Mouse (Mus musculus) CH12.LX (cell line): ENCODE results near the gene Arhgef3. TPM values are rescaled to one million over a fixed set of nuclear protein-coding genes. Genes with fewer than 3 reads are reported as not detected.

Experiments
- DNase-seq: peaks from one replicate; pipeline ENCODE4 v3.0.0-alpha.2; 2013; ENCODE audit errors: extremely low read depth
- H3K27ac ChIP-seq: 2 replicates; pipeline ENCODE4 v1.5.1; 2012; ENCODE audit warnings: low read depth, mild to moderate bottlenecking, control low read depth, moderate library complexity; ENCODE audit not compliant: insufficient read depth
- H3K27me3 ChIP-seq: replicated peaks from 2 replicates; pipeline ENCODE3; 2012; ENCODE audit warnings: inconsistent platforms
- H3K36me3 ChIP-seq, 2 experiments: replicated peaks in 1 of 2; 2 replicates each; pipeline versions ENCODE3 to v1.6.1; 2012; ENCODE audit warnings: inconsistent platforms in 1 of 2, low read length in 1 of 2, mild to moderate bottlenecking in 1 of 2, mixed read lengths in 1 of 2, moderate library complexity in 1 of 2; ENCODE audit not compliant: control insufficient read depth in 1 of 2, insufficient read depth in 1 of 2
- H3K4me1 ChIP-seq, 2 experiments: 2 replicates each; pipeline ENCODE4 v1.6.1; 2012; ENCODE audit warnings: inconsistent platforms in 1 of 2, moderate library complexity in 1 of 2; ENCODE audit not compliant: insufficient read depth in 2 of 2, control insufficient read depth in 1 of 2
- H3K4me2 ChIP-seq: 2 replicates; pipeline ENCODE4 v1.6.1; 2012; ENCODE audit warnings: low read depth, mild to moderate bottlenecking, control low read depth; ENCODE audit not compliant: poor library complexity, insufficient read depth, severe bottlenecking
- H3K4me3 ChIP-seq, 3 experiments: fragments of 150-350 bp in 1 of 3; sonication (generic) in 1 of 3; replicated peaks in 1 of 3; 2 replicates each; pipeline versions ENCODE3 to v1.5.1; 2011 to 2012; ENCODE audit warnings: low read depth in 2 of 3, low read length in 2 of 3, mild to moderate bottlenecking in 2 of 3, moderate library complexity in 2 of 3, control low read depth in 1 of 3, improper control_type of control experiment in 1 of 3, inconsistent platforms in 1 of 3, mixed read lengths in 1 of 3; ENCODE audit not compliant: poor library complexity in 1 of 3
- H3K79me2 ChIP-seq: replicated peaks from 2 replicates; pipeline ENCODE4 v1.6.1; 2012; ENCODE audit warnings: mild to moderate bottlenecking, moderate library complexity; ENCODE audit not compliant: control insufficient read depth, poor library complexity, insufficient read depth, severe bottlenecking; ENCODE audit errors: extremely low read depth
- H3K9ac ChIP-seq: 2 replicates; pipeline ENCODE4 v1.6.1; 2012; ENCODE audit warnings: low read depth, mild to moderate bottlenecking, control low read depth, moderate library complexity; ENCODE audit not compliant: insufficient read depth
- H3K9me3 ChIP-seq: replicated peaks from 2 replicates; pipeline ENCODE3; 2012; ENCODE audit warnings: low read length, inconsistent platforms, mixed read lengths
- CHD1 ChIP-seq: IDR thresholded peaks from 2 replicates; pipeline ENCODE4 v1.6.1; 2012; ENCODE audit warnings: low read depth, low read length, improper control_type of control experiment, inconsistent platforms
- ELF1 ChIP-seq: IDR thresholded peaks from 2 replicates; pipeline ENCODE4 v1.6.1; 2014; ENCODE audit warnings: low read depth, mild to moderate bottlenecking, inconsistent platforms, low read length, improper control_type of control experiment
- ETS1 ChIP-seq: conservative IDR thresholded peaks from 2 replicates; pipeline ENCODE4 v1.6.1; 2012; ENCODE audit warnings: low read depth, mild to moderate bottlenecking, inconsistent platforms, low read length, improper control_type of control experiment, moderate library complexity
- IRF4 ChIP-seq: IDR thresholded peaks from 2 replicates; pipeline ENCODE4 v1.6.1; 2014; ENCODE audit warnings: low read depth, mild to moderate bottlenecking, inconsistent platforms, low read length, improper control_type of control experiment
- KAT2A ChIP-seq: IDR thresholded peaks from 2 replicates; pipeline ENCODE4 v1.6.1; 2012; ENCODE audit warnings: low read length, improper control_type of control experiment, inconsistent platforms; ENCODE audit not compliant: insufficient replicate concordance
- MAX ChIP-seq: IDR thresholded peaks from 2 replicates; pipeline ENCODE4 v1.6.1; 2011; ENCODE audit warnings: low read length, improper control_type of control experiment
- MEF2A ChIP-seq: IDR thresholded peaks from 2 replicates; pipeline ENCODE4 v1.6.1; 2014; ENCODE audit warnings: low read depth, mild to moderate bottlenecking, inconsistent platforms, low read length, improper control_type of control experiment, borderline replicate concordance
- MXI1 ChIP-seq: IDR thresholded peaks from 2 replicates; pipeline ENCODE4 v1.6.1; 2011; ENCODE audit warnings: mild to moderate bottlenecking, low read depth, low read length, improper control_type of control experiment
- MYC ChIP-seq: IDR thresholded peaks from 2 replicates; pipeline ENCODE4 v1.6.1; 2011; ENCODE audit warnings: low read depth, mild to moderate bottlenecking, improper control_type of control experiment, low read length
- SMC3 ChIP-seq: IDR thresholded peaks from 2 replicates; pipeline ENCODE4 v1.6.1; 2011; ENCODE audit warnings: low read depth, low read length, improper control_type of control experiment
- ZNF384 ChIP-seq: IDR thresholded peaks from 2 replicates; pipeline ENCODE4 v1.6.1; 2012; ENCODE audit warnings: low read depth, low read length, improper control_type of control experiment, inconsistent platforms
- dilution Hi-C: fragments of 300-500 bp; cut with MboI; formaldehyde crosslinking; loops from 2 replicates; pipeline ENCODE4 v1.14.3; 2020; ENCODE audit warnings: low sequenced_read_pairs; ENCODE audit not compliant: extremely low pct_unique_long_range_greater_than_20kb, extremely low pct_ligation_motif_present
- in situ Hi-C: fragments of 300-500 bp; cut with MboI; formaldehyde crosslinking; loops from 3 replicates; pipeline ENCODE4 v1.14.3; 2019; ENCODE audit warnings: low sequenced_read_pairs, low pct_ligation_motif_present, low pct_unique_long_range_greater_than_20kb, mixed read lengths
- polyA plus RNA-seq: library from polyadenylated mRNA; unstranded; fragments of >175 nt; gene quantifications from 2 replicates; pipeline ENCODE4 v1.2.1, GENCODE M21; 2012; ENCODE audit warnings: low read depth; ENCODE audit not compliant: insufficient read length
- total RNA-seq, 2 experiments: library from RNA; depleted of rRNA; stranded (reverse); fragments of 300-350 nt in 1 of 2; fragments of >200 nt in 1 of 2; gene quantifications; 2 replicates each; pipeline ENCODE4 v1.2.3; 2012 to 2014

Arhgef3 gene
- total and polyA plus RNA-seq, 3 experiments = 0.51 to 0.64 (median 0.62) TPM

DNA sequence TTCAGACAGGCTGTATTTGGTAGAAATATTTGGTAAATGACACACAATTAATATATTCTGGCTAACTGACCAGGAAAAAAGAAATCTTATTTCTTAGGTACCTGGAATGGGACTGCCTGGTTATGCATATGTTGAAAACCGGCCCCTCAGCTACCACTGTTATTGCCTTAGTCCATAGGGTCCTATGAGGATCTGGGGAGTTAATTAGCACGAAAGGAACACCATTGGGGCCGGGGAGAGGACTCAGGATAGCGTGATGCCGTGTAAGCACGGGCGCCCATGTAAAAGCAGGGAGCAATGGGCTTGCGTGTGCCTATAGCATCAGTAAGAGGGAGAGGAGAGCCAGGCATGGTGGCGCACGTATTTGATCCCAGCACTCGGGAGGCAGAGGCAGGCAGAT lies 85.2 kb downstream of the Arhgef3 start:
- Histone ChIP-seq H3K4me2 (no peak overlapping the region), H3K9me3 (no peaks in the 10 kb centered on the region), H3K4me1 (no peaks in the 10 kb centered on the region), H3K9ac (no peak overlapping the region), H3K79me2 (no peaks in the 10 kb centered on the region), H3K27ac (no peak overlapping the region), H3K36me3 (no peaks in the 10 kb centered on the region), H3K27me3 (no peaks in the 10 kb centered on the region), H3K4me3 (no peak overlapping the region)
- in situ Hi-C loops (loop anchor here (10.0 to 25.0 kb wide), 3 partner anchors 135 to 545 kb away; no protein-coding TSS in a partner anchor), dilution Hi-C loops (no loop called here)
- no peak for DNase-seq
- TF ChIP-seq CHD1 (no peak), IRF4 (no peak), SMC3 (no peak), MAX (no peak), ELF1 (no peak), ZNF384 (no peak), KAT2A (no peak), MYC (no peak), ETS1 (no peak)

DNA sequence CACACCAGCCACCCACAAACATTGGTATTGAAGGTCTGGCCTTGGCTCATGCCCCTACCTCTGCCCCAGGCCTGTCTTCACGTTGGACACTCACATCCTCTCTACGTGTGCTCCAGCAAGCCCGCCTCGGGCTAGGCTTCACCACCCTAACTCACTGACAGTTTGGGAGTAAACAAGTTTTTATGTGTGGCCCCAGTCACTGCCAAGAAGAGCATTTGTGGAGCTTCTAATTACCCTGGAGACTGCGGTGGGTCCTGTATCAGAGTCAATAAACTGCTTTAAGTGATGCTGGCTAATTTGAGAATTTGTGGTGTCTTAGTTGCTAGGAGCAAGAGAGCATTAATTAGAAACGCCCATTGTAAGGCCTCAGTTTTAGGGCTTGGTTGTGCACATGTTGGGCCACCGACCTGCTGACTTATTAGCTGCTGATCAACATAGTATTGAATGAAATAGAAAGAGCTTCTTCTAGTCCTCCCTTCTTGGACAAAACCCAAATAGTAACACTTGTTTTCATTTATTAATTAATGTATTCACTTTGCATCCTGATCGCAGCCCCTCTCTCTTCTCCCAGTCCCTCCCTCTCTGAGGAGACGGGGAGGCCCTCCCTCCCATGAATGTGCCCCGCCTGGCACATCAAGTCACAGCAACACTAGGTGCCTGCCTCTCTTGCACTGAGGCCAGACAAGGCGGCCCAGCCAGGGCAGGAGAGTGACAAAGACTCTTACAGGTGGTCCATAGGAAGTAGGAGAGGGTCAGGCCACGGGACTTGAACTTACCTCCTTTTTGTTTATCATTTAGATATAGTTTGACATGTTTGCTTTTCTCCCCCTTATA lies 86.3 kb downstream of the Arhgef3 start:
- Histone ChIP-seq H3K27ac (no peak overlapping the region), H3K36me3 (no peaks in the 10 kb centered on the region)
- in situ Hi-C loops = no loop called here
- TF ChIP-seq ETS1 = no peak
- TF ChIP-seq MXI1 = no peak
- no peak for TF ChIP-seq IRF4
- TF ChIP-seq, all 38 proteins: peak for 0
- Histone ChIP-seq H3K4me2 (no peak overlapping the region), H3K4me3 (no peak overlapping the region), H3K27me3 (no peaks in the 10 kb centered on the region), H3K4me1 (no peaks in the 10 kb centered on the region), H3K79me2 (no peaks in the 10 kb centered on the region), H3K9ac (no peak overlapping the region), H3K9me3 (no peaks in the 10 kb centered on the region)
- no peak for DNase-seq
- dilution Hi-C loops = no loop called here

DNA sequence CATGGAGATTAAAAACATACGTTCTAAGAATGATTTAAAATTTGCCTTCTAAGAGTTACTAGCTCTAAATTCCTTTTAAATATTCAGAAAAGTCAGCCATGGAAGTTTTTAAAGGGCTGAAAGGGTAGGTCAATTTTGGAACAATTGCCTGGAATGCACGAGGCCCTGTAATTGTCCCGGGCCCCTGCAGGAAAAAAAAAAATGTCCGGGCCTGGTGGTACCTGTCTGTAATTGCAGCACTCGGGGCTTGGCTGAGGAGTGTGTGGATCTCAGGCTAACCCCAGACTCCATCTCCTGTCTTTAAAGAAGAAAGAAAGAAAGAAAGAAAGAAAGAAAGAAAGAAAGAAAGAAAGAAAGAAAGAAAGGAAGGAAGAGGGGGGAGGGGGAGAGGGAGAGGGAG lies 87.1 kb downstream of the Arhgef3 start:
- no peak for DNase-seq
- Histone ChIP-seq H3K4me1 (no peaks in the 10 kb centered on the region), H3K4me3 (no peak overlapping the region), H3K27ac (no peak overlapping the region), H3K27me3 (no peaks in the 10 kb centered on the region), H3K36me3 (no peaks in the 10 kb centered on the region), H3K79me2 (no peaks in the 10 kb centered on the region), H3K9me3 (no peaks in the 10 kb centered on the region), H3K4me2 (no peak overlapping the region), H3K9ac (no peak overlapping the region)
- in situ Hi-C loops (no loop called here), dilution Hi-C loops (no loop called here)
- no peak for TF ChIP-seq MXI1
- TF ChIP-seq MEF2A = no peak
